Mouse (Mus musculus): Measurements from ENCODE around the gene Ppil6. TPM values are rescaled to one million over a fixed set of nuclear protein-coding genes. Genes with fewer than 3 reads are reported as not detected.

Ppil6 gene
- polyA plus RNA-seq, 1 experiment from 2014 or later: 4.1 TPM

DNA sequence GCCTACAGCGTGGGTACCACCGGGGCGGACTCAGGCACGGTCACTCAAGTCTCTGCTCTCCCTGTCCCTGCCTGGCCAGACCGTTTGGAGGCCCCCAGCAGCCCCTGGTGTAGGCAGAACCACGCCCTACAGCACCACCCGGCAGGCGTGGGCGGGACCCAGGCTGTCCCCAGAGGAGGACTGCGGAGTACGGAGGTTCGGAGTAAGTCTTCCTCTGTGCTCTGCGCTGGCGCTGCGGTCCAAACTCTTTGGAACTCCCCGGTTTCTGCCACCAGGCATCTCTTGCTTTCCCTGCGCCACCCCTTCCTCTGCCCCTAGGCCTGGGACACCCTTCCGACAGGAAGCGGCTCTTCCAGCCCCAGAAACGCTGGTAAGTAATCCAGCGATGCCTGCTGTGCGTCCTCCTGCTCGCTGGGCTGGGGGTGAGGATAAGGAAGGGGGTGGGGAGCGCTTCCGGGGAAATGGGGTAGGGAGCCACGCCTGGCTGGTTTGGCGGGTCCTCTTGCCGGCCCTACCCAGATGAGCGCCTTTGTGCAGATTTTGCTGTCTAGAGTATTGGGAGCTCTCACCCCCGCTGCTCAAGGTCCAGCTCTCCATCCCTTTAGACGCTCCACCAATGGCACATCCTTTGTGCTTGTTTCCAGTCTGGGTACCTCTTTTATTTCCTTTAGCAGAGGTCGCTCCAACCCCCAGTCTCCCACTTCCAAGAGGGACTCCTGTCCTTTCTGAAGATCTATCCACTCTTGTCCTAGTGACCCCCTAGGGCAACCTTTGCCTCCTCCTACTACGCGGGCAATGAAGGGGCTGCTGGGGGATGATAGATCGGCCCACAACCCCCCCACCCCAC lies 13.8 kb upstream of the Ppil6 start, which contains the start of gene Mical1:
Mical1 (plus strand) TSS at position 144 of the 847 bp plus-strand sequence.
- Histone ChIP-seq H3K4me2 (ENCODE audit: low read length) (peak within 1 kb of the TSS; percentile 98), H3K9me3 (replicated peaks; ENCODE audit: control insufficient read depth, low read length, poor library complexity, severe bottlenecking) (no peaks in the 10 kb centered on the region), H3K27ac (ENCODE audit: low read length) (peak within 1 kb of the TSS; percentile 73), H3K27me3 (ENCODE audit: control insufficient read depth, insufficient read depth, low read depth, low read length) (no peaks in the 10 kb centered on the region), H3K9ac (ENCODE audit: low read depth, low read length) (peak within 1 kb of the TSS; percentile 78), H3K4me3 (ENCODE audit: low read depth, low read length) (peak within 1 kb of the TSS; percentile 55), H3K36me3 (ENCODE audit: control insufficient read depth, insufficient read depth, low read length) (no peaks in the 10 kb centered on the region), H3K4me1 (ENCODE audit: control insufficient read depth, insufficient read depth, low read length) (peaks cover 8% of the 10 kb centered on the region; the same call in 1 of the 2 replicates)
- peak; percentile 68 for ATAC-seq
- under 1% methylated on average over 34 of the region's 35 CpGs for WGBS

DNA sequence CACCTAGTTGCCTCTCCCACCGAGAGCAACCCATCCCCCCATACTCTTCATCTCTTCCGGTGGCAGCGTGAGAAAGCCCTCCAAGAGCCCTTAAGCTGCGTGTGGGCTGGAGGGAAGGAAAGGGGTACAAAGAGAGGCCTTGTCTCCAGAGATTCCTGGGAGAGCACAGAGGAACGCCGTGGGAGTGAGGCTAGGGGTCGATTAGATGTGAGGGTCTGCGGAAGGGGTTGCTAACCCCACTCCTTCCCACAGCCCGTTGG lies 13.3 kb upstream of the Ppil6 start:
- H3K9me3 ChIP-seq (replicated peaks; ENCODE audit: control insufficient read depth, low read length, poor library complexity, severe bottlenecking): no peaks in the 10 kb centered on the region
- H3K4me2 ChIP-seq (ENCODE audit: low read length): peak overlapping the region; percentile 98
- ATAC-seq: peak; percentile 47
- peak overlapping the region; percentile 78 for H3K9ac ChIP-seq (ENCODE audit: low read depth, low read length)
- peaks cover 8% of the 10 kb centered on the region; the same call in 1 of the 2 replicates for H3K4me1 ChIP-seq (ENCODE audit: control insufficient read depth, insufficient read depth, low read length)
- H3K27me3 ChIP-seq (ENCODE audit: control insufficient read depth, insufficient read depth, low read depth, low read length): no peaks in the 10 kb centered on the region
- peak overlapping the region; percentile 55 for H3K4me3 ChIP-seq (ENCODE audit: low read depth, low read length)
- 0% methylated on average over 9 of the region's 9 CpGs for WGBS
- peak overlapping the region; percentile 73 for H3K27ac ChIP-seq (ENCODE audit: low read length)
- H3K36me3 ChIP-seq (ENCODE audit: control insufficient read depth, insufficient read depth, low read length): no peaks in the 10 kb centered on the region

DNA sequence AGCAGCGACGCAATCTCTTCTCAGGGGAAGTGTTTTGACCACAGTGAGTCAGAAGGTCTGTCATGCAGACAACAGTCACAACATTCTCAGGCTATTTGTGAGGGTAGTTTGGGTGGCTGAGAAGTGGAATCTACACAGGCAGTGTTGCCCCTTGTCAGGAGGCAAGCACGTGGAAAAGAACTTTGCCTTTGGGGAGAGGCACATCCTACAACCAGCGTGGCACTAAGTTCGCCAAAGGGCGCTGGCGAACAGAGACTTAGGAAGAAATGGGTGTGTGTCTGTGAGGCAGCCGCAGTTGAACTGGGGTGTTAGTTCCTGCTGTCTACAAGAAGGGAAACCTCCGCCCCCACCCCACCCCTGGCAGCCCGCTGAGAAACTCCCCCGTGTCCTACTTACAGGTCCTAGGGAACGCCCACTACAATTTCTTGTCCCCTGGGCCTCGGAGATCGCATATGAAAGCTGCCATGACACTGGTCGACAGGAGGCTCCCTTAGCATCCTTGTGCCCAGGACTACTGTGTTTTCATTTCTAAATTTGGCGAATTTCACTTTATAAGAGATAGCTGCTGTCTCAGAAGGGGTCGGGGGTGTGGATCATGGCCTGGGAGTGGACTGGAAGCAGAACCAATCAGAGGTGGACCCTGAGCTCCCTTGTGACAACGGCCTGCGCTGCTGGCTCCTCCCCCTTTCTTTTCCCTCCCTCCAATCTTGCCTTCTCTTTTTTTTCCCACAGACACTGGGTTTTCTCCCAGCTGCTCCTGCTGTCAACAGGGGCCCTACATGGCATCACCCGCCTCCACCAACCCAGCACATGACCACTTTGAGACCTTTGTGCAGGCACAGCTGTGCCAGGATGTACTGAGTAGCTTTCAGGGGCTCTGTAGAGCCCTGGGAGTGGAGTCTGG lies 12.7 kb upstream of the Ppil6 start:
- ATAC-seq: peak; percentile 62
- peaks cover 8% of the 10 kb centered on the region; the same call in 1 of the 2 replicates for H3K4me1 ChIP-seq (ENCODE audit: control insufficient read depth, insufficient read depth, low read length)
- H3K27ac ChIP-seq (ENCODE audit: low read length): peak overlapping the region; percentile 73
- WGBS: 2% methylated on average over 20 of the region's 20 CpGs
- no peaks in the 10 kb centered on the region for H3K36me3 ChIP-seq (ENCODE audit: control insufficient read depth, insufficient read depth, low read length)
- H3K27me3 ChIP-seq (ENCODE audit: control insufficient read depth, insufficient read depth, low read depth, low read length): no peaks in the 10 kb centered on the region
- H3K4me2 ChIP-seq (ENCODE audit: low read length): peak overlapping the region; percentile 98
- no peaks in the 10 kb centered on the region for H3K9me3 ChIP-seq (replicated peaks; ENCODE audit: control insufficient read depth, low read length, poor library complexity, severe bottlenecking)
- peak overlapping the region; percentile 78 for H3K9ac ChIP-seq (ENCODE audit: low read depth, low read length)
- peak overlapping the region; percentile 55 for H3K4me3 ChIP-seq (ENCODE audit: low read depth, low read length)

DNA sequence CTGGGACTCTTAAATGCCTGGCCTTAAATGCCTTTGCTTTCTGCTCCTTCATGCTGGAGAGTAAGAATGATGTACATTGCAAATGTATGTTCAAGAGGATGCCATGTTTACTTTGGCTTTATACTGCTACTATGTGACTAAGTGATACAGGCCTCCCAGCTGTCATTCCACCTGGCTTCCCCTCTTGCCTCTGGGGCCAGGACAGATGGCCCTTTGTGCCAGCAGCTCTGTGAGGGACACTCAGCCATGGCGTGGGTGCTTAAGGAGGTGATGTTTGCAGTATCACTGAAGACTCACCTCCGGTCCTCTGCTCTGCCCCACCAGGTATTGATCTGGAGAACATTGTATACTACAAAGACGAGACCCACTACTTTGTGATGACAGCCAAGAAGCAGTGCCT lies 10.3 kb upstream of the Ppil6 start:
- no peak overlapping the region for H3K4me2 ChIP-seq (ENCODE audit: low read length)
- H3K36me3 ChIP-seq (ENCODE audit: control insufficient read depth, insufficient read depth, low read length): no peaks in the 10 kb centered on the region
- WGBS: 85% methylated on average over 3 of the region's 3 CpGs
- no peaks in the 10 kb centered on the region for H3K9me3 ChIP-seq (replicated peaks; ENCODE audit: control insufficient read depth, low read length, poor library complexity, severe bottlenecking)
- no peak overlapping the region for H3K9ac ChIP-seq (ENCODE audit: low read depth, low read length)
- H3K27ac ChIP-seq (ENCODE audit: low read length): no peak overlapping the region
- H3K4me3 ChIP-seq (ENCODE audit: low read depth, low read length): no peak overlapping the region
- peaks cover 8% of the 10 kb centered on the region; the same call in 1 of the 2 replicates for H3K4me1 ChIP-seq (ENCODE audit: control insufficient read depth, insufficient read depth, low read length)
- no peak for ATAC-seq
- no peaks in the 10 kb centered on the region for H3K27me3 ChIP-seq (ENCODE audit: control insufficient read depth, insufficient read depth, low read depth, low read length)

DNA sequence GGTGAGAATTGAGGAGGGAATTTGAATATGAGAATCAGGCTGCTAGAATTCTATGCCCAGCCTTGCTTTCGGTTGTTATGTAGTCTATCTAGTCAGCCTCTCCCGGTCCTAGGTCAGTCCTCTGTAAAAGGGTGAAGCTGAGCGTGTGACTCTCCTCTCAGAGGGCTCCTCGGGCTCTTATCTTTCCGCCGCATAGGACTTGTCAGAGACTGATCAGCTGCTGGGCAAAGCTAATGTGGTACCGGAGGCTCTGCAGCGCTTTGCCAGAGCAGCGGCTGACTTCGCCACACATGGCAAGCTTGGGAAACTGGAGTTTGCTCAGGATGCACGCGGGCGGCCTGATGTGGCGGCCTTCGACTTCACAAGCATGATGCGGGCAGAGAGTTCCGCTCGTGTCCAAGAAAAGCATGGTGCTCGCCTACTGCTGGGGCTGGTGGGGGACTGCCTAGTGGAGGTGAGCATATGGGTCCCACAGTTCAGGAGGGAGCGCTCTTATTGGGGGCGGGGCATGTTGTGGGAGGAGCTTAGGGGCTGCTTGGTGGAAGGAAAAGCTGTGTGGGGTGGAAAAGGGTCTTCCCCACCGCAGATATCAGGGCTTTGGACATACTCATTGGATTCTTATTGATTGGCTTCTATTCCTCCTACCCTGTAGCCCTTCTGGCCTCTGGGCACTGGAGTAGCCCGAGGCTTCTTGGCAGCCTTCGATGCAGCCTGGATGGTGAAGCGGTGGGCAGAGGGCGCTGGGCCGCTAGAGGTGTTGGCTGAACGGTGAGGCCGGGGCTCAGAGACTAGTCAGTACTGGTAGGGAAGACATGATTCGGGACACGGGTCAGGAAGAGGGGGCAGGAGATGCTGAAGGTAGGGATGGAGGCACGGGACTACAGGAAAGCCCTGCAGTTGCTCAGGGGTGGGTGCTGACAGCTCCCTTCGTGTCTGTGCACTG lies 9.0 kb upstream of the Ppil6 start:
- no peaks in the 10 kb centered on the region for H3K36me3 ChIP-seq (ENCODE audit: control insufficient read depth, insufficient read depth, low read length)
- H3K4me1 ChIP-seq (ENCODE audit: control insufficient read depth, insufficient read depth, low read length): peaks cover 4% of the 10 kb centered on the region; the same call in 1 of the 2 replicates
- no peaks in the 10 kb centered on the region for H3K27me3 ChIP-seq (ENCODE audit: control insufficient read depth, insufficient read depth, low read depth, low read length)
- ATAC-seq: no peak
- no peak overlapping the region for H3K4me3 ChIP-seq (ENCODE audit: low read depth, low read length)
- no peak overlapping the region for H3K27ac ChIP-seq (ENCODE audit: low read length)
- 72% methylated on average over 33 of the region's 33 CpGs for WGBS
- no peak overlapping the region for H3K4me2 ChIP-seq (ENCODE audit: low read length)
- no peak overlapping the region for H3K9ac ChIP-seq (ENCODE audit: low read depth, low read length)
- H3K9me3 ChIP-seq (replicated peaks; ENCODE audit: control insufficient read depth, low read length, poor library complexity, severe bottlenecking): no peaks in the 10 kb centered on the region

DNA sequence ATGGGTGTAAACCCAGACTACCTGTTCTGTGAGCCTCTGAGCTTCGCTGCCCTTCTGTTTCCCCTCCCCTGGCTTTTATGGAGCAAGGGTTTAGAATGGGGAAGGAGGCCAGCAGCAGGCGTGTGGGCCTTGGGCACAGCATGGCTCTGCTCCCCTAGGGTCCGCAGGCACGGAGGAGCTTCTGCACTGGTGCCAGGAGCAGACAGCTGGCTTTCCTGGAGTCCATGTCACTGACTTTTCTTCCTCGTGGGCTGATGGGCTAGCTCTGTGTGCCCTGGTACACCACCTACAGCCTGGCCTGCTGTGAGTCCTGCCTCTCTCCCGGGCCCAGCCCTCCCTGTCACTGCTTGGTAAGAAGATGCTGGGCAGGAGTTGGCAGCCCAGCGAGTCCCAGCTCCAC lies 7.8 kb upstream of the Ppil6 start:
- no peak overlapping the region for H3K4me2 ChIP-seq (ENCODE audit: low read length)
- H3K9ac ChIP-seq (ENCODE audit: low read depth, low read length): no peak overlapping the region

DNA sequence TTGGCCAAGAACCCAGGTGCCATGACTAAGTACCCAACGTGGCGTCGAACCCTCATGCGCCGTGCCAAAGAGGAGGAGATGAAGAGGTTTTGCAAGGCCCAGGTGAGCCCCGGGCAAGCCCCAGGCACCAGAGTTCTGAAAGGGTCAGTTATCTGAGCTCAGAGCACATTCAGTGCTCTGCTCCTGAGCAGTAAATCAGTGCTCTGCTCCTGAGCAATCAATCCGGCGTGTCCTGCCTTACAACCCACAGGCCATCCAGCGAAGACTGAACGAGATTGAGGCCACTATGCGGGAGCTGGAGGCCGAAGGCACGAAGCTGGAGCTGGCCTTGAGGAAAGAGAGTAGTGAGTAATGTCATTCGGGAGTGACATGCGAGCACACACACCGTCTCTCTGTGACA lies 4.5 kb upstream of the Ppil6 start:
- H3K36me3 ChIP-seq (ENCODE audit: control insufficient read depth, insufficient read depth, low read length): no peaks in the 10 kb centered on the region
- no peak overlapping the region for H3K9ac ChIP-seq (ENCODE audit: low read depth, low read length)
- no peak overlapping the region for H3K4me2 ChIP-seq (ENCODE audit: low read length)
- no peak overlapping the region for H3K4me3 ChIP-seq (ENCODE audit: low read depth, low read length)
- no peaks in the 10 kb centered on the region for H3K9me3 ChIP-seq (replicated peaks; ENCODE audit: control insufficient read depth, low read length, poor library complexity, severe bottlenecking)
- no peak overlapping the region for H3K27ac ChIP-seq (ENCODE audit: low read length)
- H3K4me1 ChIP-seq (ENCODE audit: control insufficient read depth, insufficient read depth, low read length): peaks cover 12% of the 10 kb centered on the region
- H3K27me3 ChIP-seq (ENCODE audit: control insufficient read depth, insufficient read depth, low read depth, low read length): no peaks in the 10 kb centered on the region
- no peak for ATAC-seq
- WGBS: 94% methylated on average over 16 of the region's 16 CpGs

More for the DNA sequence above, 7.8 kb upstream of the Ppil6 start:
- H3K4me3 ChIP-seq (ENCODE audit: low read depth, low read length): no peak overlapping the region
- no peaks in the 10 kb centered on the region for H3K4me1 ChIP-seq (ENCODE audit: control insufficient read depth, insufficient read depth, low read length)
- WGBS: 76% methylated on average over 7 of the region's 7 CpGs
- ATAC-seq: no peak
- H3K27ac ChIP-seq (ENCODE audit: low read length): no peak overlapping the region
- H3K9me3 ChIP-seq (replicated peaks; ENCODE audit: control insufficient read depth, low read length, poor library complexity, severe bottlenecking): no peaks in the 10 kb centered on the region
- no peaks in the 10 kb centered on the region for H3K27me3 ChIP-seq (ENCODE audit: control insufficient read depth, insufficient read depth, low read depth, low read length)
- no peaks in the 10 kb centered on the region for H3K36me3 ChIP-seq (ENCODE audit: control insufficient read depth, insufficient read depth, low read length)

DNA sequence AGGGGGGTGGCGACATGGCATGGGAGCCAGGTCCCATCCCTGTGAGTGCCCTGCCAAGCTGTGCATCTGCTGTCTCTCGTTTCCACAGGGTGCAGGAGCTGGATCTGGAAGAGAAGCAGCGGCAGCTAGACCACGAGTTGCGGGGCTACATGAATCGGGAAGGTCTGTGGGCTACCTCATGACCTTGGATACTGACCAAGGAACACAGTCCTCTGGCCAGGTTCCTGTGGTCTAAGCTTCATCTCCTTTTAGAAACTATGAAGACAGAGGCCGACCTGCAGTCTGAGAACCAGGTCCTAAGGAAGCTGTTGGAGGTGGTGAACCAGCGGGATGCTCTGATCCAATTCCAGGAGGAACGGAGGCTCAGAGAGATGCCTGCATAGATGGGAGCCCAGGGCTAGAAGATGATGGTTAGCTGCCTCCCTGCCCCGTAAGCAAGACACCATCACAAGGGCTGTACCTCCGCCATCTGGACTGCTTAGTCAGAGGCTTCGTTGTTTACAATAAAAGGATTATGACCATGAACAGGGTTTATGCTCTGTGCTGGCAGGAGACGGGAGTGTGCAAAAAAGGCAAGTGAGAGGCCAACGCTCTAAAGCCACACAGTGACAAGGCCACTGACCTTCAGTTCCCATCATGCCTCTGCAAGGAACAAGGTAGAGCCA lies 3.6 kb upstream of the Ppil6 start:
- H3K9ac ChIP-seq (ENCODE audit: low read depth, low read length): no peak overlapping the region
- no peak overlapping the region for H3K4me2 ChIP-seq (ENCODE audit: low read length)
- H3K27ac ChIP-seq (ENCODE audit: low read length): no peak overlapping the region
- no peaks in the 10 kb centered on the region for H3K36me3 ChIP-seq (ENCODE audit: control insufficient read depth, insufficient read depth, low read length)
- H3K27me3 ChIP-seq (ENCODE audit: control insufficient read depth, insufficient read depth, low read depth, low read length): 0 out of 2 replicates have a peak, but pooled peaks cover 2% of the 10 kb centered on the region
- H3K9me3 ChIP-seq (replicated peaks; ENCODE audit: control insufficient read depth, low read length, poor library complexity, severe bottlenecking): no peaks in the 10 kb centered on the region
- ATAC-seq: no peak
- 68% methylated on average over 14 of the region's 14 CpGs for WGBS
- no peak overlapping the region for H3K4me3 ChIP-seq (ENCODE audit: low read depth, low read length)
- H3K4me1 ChIP-seq (ENCODE audit: control insufficient read depth, insufficient read depth, low read length): peaks cover 14% of the 10 kb centered on the region
